Mouse (Mus musculus) frontal cortex, postnatal 10 days (tissue): ENCODE results near the gene Phf2.

Experiments
- DNase-seq, 2 experiments: peaks; one replicate each; pipeline ENCODE4 v3.0.0; 2022; ENCODE audit warnings: low spot score in 2 of 2, mixed read lengths in 1 of 2

Phf2 gene

DNA sequence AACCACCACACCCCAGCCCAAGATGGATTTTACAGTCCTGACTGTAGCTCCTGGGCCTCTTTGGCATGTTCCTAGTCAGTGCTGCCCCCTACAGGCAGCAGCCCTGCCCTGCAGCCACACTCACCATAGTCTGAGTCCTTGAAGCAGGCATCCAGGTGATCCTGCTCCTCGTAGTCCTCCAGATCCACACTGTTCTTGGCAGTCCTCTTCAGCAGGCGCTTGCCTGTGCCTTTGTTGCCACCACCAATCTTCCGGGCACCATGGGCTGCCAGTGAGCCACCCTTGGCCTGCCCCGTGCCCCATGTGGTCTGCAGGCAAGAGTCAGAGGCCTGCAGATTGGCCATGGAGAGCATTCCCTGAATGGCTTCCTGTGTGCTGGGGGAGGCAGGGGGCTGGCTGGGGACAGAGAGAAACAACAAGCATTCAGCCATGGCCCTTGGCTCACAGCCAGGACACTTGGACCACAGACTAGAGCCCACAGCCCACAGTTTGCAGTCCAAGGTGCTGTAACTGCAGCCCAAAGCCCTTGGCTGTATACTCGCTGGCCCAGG lies 63.4 kb downstream of the Phf2 start:
- DNase-seq: peak; percentile 52 to 59

DNA sequence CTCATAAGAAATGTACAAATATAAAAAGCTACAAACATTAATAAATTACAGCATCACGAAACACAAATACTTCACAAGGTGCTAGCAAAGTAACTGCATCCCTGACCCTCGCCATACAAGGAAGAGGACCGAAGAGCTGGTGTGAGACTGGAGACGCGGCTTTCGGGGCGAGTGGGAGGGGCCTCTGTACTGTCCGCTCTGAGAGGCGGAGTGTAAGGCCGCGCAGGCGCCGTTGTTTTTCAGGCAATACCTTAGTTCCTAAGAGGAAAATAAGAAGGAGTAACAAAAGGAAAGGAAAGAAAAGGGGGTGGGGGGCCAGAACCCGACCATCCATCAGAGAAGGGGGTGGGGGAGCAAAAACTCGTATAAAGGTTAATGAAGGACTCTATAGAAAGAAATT lies 68.7 kb downstream of the Phf2 start:
- no peak for DNase-seq

DNA sequence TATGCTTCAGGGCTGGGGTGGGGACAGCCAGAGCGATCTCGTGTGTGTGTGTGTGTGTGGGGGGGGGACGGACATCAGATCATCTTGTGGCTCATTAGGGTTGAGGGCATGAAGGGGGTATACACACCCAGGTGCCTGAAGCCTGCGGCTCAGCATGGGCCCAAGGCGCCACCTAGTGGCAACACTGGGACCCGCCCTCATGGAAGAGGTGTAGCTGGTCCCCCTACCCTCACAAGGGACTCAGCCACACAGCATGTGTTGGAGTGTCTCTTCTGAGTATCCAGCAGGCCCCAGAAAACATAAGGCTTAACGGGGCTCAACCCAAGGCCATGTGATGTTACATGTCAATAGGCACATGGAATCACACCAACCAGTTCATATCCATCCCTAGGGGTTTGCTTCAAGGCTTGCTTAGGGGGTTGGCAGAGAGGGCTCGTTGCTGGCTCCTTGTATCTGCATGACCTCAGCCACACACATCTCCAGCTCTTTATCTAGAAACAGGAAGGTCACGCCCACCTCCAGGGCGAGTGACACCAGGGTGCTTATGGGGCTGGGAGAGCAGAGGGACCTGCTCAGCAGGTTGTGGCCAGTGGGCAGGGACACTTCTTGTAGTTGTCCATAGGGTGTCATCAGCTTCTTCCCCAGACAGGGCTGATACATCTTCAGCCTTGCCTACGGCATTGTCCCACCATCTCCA lies 69.9 kb downstream of the Phf2 start:
- DNase-seq: peak in 1 of 2 experiments; percentile 68

DNA sequence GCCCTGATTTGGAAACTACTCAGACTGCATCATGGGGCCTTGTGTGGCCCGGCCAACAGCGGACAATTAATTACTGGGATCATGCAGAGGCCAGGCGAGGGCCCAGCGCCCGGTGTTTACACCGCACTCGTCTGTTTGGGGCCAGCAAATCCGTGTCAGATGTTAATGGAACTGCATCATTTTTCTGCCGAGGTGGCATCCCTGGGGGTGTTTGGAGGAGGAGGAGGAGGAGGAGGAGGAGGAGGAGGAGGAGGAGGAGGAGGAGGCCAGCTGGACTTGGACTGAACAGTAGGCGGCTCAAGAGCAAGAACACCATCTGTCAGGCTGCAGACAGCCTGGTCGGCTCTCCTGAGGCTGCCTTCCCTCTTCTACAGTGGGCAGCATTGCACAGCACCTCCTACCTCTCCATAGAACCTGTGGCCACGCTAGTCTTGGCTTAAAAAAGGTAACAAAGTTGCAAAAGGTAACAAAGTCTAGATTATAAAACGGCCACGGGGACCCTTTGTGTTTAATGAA lies 72.6 kb downstream of the Phf2 start:
- no peak for DNase-seq

DNA sequence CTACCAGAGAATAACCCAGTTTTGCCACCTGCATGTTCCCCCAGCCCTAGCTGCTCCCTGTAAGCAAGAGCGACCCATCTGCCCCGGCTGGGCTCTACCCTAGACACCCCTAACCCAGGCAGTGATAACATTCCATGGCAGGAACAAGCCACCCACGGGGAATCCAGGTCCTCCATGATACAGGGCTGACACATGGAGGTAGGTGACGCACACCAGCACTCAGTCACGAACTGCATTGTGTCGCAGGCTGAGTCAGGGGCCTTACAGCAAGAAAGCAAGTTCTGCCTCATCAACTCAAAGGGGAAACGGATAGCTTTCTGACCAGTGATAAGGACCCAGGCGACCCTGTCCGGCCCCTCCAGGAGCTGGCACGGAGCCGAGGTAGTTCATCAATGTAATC lies 74.0 kb downstream of the Phf2 start:
- DNase-seq: no peak

DNA sequence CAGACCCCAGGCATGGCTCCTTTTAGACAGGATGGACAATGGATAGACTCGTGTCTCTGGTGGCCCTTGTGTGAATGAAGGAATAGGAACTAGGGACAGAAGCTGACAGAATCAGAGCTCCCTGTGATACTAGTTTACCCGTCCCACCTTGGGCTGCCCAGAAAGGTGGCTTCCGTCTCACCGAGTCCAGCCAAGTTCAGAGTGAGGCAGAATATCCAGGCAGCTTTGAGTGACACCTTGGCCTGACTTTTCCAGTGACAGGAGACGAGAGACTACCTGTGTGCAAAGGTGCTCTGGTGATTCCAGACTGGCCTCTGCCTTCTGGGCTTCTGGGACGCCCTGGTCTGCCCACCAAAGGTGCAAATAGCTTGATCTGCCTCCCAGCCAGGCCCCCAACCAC lies 75.2 kb downstream of the Phf2 start:
- no peak for DNase-seq

DNA sequence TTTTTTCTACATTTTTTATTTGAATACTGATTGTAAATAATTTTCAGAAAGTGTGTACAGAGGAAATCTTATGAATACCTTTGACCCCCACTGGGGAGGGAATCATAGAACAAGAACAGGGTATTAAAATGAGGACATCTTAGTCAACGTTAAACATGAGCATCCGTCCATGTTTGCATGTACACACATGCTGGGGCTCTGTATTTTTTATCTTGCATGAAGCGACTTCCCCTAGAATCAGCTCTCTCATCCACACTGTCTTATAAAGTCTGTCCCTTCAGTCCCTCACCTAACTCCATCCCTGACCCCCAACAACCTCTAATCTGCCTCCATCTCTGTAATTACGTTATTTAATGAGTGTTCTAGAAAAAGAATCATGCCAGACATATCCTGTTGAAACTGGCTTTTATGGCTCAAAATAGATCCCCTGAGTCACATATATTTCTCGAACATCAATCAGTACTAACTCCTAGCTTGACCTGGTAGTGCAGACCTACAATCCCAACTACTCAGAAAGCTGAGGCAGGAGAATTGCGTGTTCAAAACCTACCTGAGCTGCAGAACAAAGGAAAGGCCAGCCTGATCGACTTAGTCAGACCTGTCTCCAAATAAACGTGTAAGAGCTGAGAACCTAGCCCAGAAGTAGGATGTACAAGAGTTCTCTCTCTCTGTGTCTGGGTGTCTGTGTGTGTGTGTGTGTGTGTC lies 86.2 kb downstream of the Phf2 start:
- DNase-seq: no peak

DNA sequence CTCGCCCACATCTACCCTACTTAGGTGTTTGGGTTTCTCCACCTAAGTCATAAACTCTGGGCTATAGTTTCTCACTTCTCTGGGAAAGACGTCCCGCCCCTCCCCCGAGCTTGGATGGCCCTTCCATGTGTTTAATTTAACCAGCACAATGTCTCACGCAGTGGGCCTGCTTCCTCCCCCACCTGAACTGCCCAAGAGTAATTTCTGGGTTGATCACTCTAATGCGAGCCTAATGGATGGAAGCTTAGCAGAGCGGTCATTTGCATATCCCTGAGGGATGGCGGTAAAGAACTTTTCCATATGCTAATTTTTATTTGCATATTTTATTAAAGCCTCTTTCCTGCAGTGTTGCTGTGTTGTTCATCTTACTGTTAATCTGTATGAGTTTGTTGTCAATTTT lies 86.8 kb downstream of the Phf2 start:
- DNase-seq: no peak

DNA sequence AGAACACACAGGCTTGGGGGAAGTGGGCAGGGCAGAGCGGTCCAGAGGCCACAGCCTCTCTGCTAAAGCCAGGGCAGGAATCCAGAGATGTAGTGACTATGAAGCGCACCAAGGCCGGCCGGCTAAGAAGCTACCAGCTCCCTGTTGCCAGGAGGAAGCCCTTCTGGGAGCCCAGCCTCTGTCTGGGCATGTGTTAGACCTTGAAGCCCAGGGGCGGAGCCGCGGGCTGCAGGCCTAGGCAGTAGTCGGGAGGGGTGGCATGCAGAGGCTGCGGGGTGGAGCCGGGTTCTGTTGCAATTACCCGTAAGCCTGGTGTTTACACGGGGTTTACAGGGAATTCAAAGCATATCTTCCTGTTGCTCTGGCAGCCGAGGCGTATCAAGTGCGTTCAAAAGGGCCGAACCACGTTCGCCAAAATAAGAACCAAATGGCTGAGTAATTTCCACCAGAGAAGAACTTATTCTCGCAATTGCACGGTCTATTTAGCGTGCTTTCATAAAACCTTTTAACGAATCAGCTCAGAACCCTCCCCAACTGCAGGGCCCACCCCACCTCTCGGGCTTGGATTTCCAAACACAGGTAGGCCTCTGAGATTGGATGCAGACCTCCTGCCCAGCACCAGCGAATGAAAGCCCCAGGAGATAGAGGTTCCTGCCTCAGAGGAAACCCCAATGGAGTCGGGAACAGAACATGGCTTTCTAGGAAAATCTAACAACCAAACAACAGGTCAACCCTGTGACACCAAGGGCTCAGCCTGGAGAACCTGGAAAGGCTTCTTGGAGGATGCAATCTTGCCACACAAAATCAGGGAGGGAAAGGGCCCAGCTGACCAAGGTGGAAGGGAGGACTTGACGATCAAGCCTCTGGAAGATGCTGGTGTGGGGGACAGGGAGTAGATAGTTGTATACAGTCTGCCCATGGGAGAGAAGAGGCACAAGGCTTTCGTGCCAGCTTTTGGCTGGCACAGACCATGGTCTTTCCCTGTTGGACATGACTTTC lies 87.9 kb downstream of the Phf2 start:
- DNase-seq: no peak

DNA sequence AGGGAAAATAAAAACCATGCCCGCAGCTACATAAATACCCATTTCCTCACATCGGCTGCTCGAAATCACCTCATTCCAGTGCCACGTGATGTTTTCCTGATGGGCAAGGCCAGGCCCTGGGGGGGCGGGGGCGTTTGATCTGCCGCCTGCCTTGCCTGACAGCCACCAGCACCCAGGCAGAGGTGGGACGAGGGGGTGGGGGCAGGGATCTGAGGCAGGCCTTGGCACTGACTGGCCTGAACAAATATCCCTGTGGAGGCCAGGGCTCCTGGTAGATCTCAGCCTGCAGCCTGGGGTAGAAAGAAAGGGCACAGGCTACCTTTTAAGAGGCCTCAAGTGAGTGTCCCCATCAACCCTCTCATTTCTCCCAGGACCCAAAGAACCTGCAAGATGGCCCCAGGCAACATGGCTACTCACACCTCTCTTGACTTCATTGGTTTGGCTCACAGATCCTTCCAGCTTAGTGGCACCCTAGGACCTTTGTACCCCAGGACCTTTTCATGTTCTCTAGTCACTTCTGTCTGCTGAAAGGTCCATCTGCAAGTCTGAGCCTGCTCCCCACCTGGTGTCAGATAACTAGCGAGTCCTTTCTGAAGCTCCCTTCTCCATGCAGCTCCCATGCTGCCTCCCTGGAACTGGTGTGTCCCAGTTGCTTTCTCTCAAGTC lies 90.4 kb downstream of the Phf2 start:
- DNase-seq: no peak

DNA sequence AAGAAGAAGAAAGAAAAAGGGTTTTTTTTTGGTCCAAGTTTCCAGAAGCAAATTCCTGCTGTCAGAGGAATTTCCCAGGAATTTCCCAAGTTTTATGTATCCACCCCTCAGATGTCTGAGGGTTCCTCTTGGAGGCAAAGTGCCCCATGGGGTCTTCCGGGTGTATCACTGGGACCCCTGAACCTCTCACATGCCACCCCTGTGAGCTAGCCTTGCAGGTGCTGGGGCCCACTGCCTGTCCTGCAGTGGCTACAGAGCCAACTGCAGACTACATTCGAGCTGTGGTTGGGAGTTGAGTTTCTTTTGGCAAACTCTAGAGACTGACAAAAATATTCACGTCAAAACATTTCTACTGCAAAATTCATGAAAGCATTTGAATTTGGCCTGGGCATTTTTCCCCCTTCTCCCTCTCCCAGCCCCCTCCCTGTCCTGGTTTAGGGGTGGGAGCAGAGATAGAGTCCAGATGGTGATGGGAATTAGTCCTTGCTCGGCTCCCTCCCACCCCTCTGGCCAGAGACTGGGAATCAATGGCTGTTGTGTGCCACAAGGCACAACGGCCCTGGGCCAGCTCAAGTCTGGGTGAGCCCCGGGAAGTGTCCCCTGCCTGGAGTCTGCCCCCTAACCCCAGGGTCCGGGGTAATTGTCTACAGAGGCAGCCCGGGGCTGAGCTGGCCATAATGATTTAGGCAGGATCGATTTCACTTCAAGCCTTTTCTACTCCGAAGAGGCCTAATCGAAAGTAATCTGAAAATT lies 91.2 kb downstream of the Phf2 start:
- no peak for DNase-seq

DNA sequence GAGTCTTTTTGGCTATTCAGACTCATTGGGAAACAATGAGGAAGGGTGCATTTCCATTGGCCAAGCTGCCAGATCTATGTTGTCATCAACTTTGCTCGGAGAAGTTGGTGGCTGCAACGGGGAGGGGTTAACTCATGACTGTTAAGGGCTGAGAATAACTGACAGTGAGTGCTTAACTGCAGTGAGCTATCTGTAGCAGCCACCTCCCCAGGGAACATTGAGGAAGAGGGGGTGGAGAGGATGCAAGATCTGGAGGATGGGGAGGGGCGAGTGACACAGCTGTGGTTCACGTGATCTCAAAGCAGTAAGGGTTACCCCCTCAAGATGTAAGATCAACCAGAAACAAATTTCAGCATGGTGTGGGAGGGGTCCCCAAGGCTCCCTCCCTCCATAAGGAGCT lies 92.8 kb downstream of the Phf2 start:
- no peak for DNase-seq

DNA sequence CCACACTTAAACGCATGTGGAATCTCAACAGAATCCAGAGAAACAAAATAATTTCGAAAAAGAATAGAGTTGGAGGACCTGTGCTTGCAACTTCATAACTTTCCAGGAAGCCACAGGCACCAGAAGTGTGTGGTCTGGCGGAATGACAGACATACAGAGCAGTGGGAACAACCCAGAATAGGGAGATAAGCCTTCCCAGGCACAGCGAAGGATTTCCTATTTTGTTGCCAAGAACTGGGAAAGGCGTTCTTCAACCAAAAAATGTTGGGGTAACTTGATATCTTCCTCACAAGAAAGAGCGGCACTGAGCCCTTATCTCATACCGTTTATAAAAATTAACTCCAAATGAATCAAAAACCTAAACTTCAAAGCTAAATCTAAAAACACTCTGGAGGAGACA lies 96.4 kb downstream of the Phf2 start:
- no peak for DNase-seq

DNA sequence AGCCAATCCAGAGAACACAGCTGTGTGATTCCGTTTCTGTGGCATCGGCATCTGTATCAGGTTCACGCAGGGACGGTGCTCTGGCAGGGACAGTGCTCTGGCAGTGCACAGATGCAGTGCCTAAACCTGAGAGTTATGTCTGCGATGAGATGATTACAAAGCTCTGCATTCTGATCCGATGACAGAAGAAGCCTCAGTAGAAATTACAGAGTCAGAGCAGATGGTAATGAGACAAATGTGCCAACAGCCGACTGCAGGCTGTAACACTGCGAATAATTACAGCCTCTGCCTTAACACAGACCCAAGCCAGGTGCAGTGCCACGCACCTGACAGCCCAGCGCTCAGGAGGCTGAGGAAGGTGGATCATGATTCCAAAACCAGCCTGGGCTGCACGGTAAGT lies 102.8 kb downstream of the Phf2 start:
- no peak for DNase-seq

DNA sequence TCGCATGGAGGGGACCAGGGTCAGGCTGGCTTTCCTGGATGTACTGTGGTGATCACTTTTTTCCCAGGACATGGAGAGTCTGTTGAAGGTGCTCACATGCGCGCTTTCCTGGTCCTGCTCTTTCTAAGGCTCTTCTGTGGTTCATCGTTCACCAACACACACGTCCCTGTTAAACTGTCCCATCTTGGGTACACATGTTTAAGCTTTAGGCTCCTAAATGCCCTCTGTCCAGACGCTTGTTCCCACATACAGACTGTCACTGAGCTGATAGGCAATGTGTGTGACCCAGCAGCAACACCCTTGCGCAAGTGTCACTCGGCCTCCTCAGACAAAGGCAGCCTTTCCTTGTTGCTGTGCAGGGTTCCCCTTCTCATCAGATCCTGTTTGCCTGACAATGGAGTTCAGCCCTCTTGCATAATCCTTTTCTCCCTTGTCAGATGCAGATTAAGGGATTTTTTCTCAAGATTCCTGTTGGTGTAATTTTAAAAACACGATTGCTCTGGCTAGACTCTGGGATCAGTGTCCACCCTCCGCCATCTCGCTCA lies 107.1 kb downstream of the Phf2 start:
- DNase-seq: no peak

DNA sequence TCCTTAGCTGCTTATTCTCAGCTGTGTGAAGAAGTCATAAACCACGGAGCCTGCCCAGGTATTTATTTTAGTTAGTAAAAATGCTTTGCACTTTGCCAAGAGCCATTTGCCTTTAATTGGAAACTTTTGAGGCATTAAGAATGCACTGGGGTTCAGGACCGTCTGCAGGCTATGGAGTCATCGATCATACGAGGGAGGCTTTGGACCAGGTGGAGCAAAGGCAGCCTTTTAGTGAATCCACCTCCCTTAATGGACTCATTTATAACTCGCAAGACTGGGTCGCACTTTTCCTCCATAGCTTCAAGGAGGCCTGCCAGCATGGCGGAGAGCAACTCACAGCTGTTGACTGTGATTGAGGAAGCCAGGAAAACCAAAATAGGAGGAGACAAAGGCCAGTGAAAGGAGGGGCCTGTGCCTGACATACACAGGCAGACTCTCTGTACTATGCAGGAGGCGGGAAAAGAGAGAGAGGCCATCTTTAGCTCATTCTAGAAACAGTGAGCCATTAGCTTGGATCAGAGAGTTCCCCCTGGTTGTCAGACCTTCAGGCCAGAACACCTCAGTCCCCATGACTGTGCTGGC lies 110.0 kb downstream of the Phf2 start:
- no peak for DNase-seq

DNA sequence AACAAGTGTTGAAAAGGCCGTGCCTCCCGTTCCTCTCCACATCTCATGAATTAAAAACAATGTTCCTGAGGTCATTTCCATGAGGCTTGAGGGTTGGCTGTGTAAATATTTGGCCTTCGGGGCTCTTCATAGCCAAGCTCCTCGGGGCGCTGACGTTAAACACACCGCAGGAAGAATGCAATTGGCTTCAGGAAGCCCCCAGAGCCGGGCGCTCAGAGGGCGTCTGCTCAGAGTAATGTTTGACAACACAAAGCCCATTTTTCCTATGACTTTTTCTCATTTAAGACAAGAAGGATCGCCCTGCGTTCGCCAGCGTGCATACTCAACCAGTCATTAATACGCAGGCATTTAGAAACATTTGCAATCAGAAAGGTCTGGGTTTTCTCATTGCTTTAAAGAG lies 114.2 kb downstream of the Phf2 start:
- no peak for DNase-seq
